Mouse (Mus musculus) CH12.LX (cell line): ENCODE data around the gene Pkp1. TPM values are rescaled to one million over a fixed set of nuclear protein-coding genes. Genes with fewer than 3 reads are reported as not detected.

Experiments
- DNase-seq: peaks from one replicate; pipeline ENCODE4 v3.0.0-alpha.2; 2013; ENCODE audit errors: extremely low read depth
- H3K27ac ChIP-seq: 2 replicates; pipeline ENCODE4 v1.5.1; 2012; ENCODE audit warnings: low read depth, mild to moderate bottlenecking, control low read depth, moderate library complexity; ENCODE audit not compliant: insufficient read depth
- H3K27me3 ChIP-seq: replicated peaks from 2 replicates; pipeline ENCODE3; 2012; ENCODE audit warnings: inconsistent platforms
- H3K36me3 ChIP-seq, 2 experiments: replicated peaks in 1 of 2; 2 replicates each; pipeline versions ENCODE3 to v1.6.1; 2012; ENCODE audit warnings: inconsistent platforms in 1 of 2, low read length in 1 of 2, mild to moderate bottlenecking in 1 of 2, mixed read lengths in 1 of 2, moderate library complexity in 1 of 2; ENCODE audit not compliant: control insufficient read depth in 1 of 2, insufficient read depth in 1 of 2
- H3K4me1 ChIP-seq, 2 experiments: 2 replicates each; pipeline ENCODE4 v1.6.1; 2012; ENCODE audit warnings: inconsistent platforms in 1 of 2, moderate library complexity in 1 of 2; ENCODE audit not compliant: insufficient read depth in 2 of 2, control insufficient read depth in 1 of 2
- H3K4me2 ChIP-seq: 2 replicates; pipeline ENCODE4 v1.6.1; 2012; ENCODE audit warnings: low read depth, mild to moderate bottlenecking, control low read depth; ENCODE audit not compliant: poor library complexity, insufficient read depth, severe bottlenecking
- H3K4me3 ChIP-seq, 3 experiments: fragments of 150-350 bp in 1 of 3; sonication (generic) in 1 of 3; replicated peaks in 1 of 3; 2 replicates each; pipeline versions ENCODE3 to v1.5.1; 2011 to 2012; ENCODE audit warnings: low read depth in 2 of 3, low read length in 2 of 3, mild to moderate bottlenecking in 2 of 3, moderate library complexity in 2 of 3, control low read depth in 1 of 3, improper control_type of control experiment in 1 of 3, inconsistent platforms in 1 of 3, mixed read lengths in 1 of 3; ENCODE audit not compliant: poor library complexity in 1 of 3
- H3K79me2 ChIP-seq: replicated peaks from 2 replicates; pipeline ENCODE4 v1.6.1; 2012; ENCODE audit warnings: mild to moderate bottlenecking, moderate library complexity; ENCODE audit not compliant: control insufficient read depth, poor library complexity, insufficient read depth, severe bottlenecking; ENCODE audit errors: extremely low read depth
- H3K9ac ChIP-seq: 2 replicates; pipeline ENCODE4 v1.6.1; 2012; ENCODE audit warnings: low read depth, mild to moderate bottlenecking, control low read depth, moderate library complexity; ENCODE audit not compliant: insufficient read depth
- H3K9me3 ChIP-seq: replicated peaks from 2 replicates; pipeline ENCODE3; 2012; ENCODE audit warnings: low read length, inconsistent platforms, mixed read lengths
- CHD1 ChIP-seq: IDR thresholded peaks from 2 replicates; pipeline ENCODE4 v1.6.1; 2012; ENCODE audit warnings: low read depth, low read length, improper control_type of control experiment, inconsistent platforms
- CHD2 ChIP-seq: IDR thresholded peaks from 2 replicates; pipeline ENCODE4 v1.6.1; 2011; ENCODE audit warnings: low read length, improper control_type of control experiment
- CTCF ChIP-seq, 2 experiments: IDR thresholded peaks in 1 of 2; conservative IDR thresholded peaks in 1 of 2; 2 replicates each; pipeline ENCODE4 v1.5.1; 2011 to 2012; ENCODE audit warnings: low read depth in 2 of 2, low read length in 2 of 2, improper control_type of control experiment in 1 of 2, inconsistent platforms in 1 of 2, mild to moderate bottlenecking in 1 of 2, moderate library complexity in 1 of 2
- E2F4 ChIP-seq: IDR thresholded peaks from 2 replicates; pipeline ENCODE4 v1.6.1; 2011; ENCODE audit warnings: low read depth, low read length, improper control_type of control experiment; ENCODE audit not compliant: insufficient replicate concordance
- EP300 ChIP-seq: IDR thresholded peaks from 2 replicates; pipeline ENCODE4 v1.6.1; 2011; ENCODE audit warnings: low read length, improper control_type of control experiment
- GABPA ChIP-seq: IDR thresholded peaks from 2 replicates; pipeline ENCODE4 v1.6.1; 2012; ENCODE audit warnings: low read depth, low read length, improper control_type of control experiment, inconsistent platforms; ENCODE audit not compliant: insufficient replicate concordance
- HCFC1 ChIP-seq: IDR thresholded peaks from 2 replicates; pipeline ENCODE4 v1.6.1; 2012; ENCODE audit warnings: low read depth, mild to moderate bottlenecking, inconsistent platforms, low read length, improper control_type of control experiment
- IRF4 ChIP-seq: IDR thresholded peaks from 2 replicates; pipeline ENCODE4 v1.6.1; 2014; ENCODE audit warnings: low read depth, mild to moderate bottlenecking, inconsistent platforms, low read length, improper control_type of control experiment
- JUN ChIP-seq: IDR thresholded peaks from 2 replicates; pipeline ENCODE4 v1.6.1; 2011; ENCODE audit warnings: low read depth, mild to moderate bottlenecking, low read length, improper control_type of control experiment, moderate library complexity; ENCODE audit not compliant: insufficient read depth
- KAT2A ChIP-seq: IDR thresholded peaks from 2 replicates; pipeline ENCODE4 v1.6.1; 2012; ENCODE audit warnings: low read length, improper control_type of control experiment, inconsistent platforms; ENCODE audit not compliant: insufficient replicate concordance
- MAFK ChIP-seq: IDR thresholded peaks from 2 replicates; pipeline ENCODE4 v1.6.1; 2011; ENCODE audit warnings: low read length, improper control_type of control experiment; ENCODE audit not compliant: insufficient replicate concordance
- MAZ ChIP-seq: IDR thresholded peaks from 2 replicates; pipeline ENCODE4 v1.6.1; 2012; ENCODE audit warnings: low read depth, mild to moderate bottlenecking, inconsistent platforms, low read length, improper control_type of control experiment, moderate library complexity
- MEF2A ChIP-seq: IDR thresholded peaks from 2 replicates; pipeline ENCODE4 v1.6.1; 2014; ENCODE audit warnings: low read depth, mild to moderate bottlenecking, inconsistent platforms, low read length, improper control_type of control experiment, borderline replicate concordance
- NELFE ChIP-seq: IDR thresholded peaks from 2 replicates; pipeline ENCODE4 v1.6.1; 2011; ENCODE audit warnings: low read depth, low read length, improper control_type of control experiment
- NRF1 ChIP-seq: IDR thresholded peaks from 2 replicates; pipeline ENCODE4 v1.6.1; 2014; ENCODE audit warnings: low read depth, mild to moderate bottlenecking, inconsistent platforms, low read length, improper control_type of control experiment, moderate library complexity
- PAX5 ChIP-seq: IDR thresholded peaks from 2 replicates; pipeline ENCODE4 v1.6.1; 2012; ENCODE audit warnings: low read length, inconsistent platforms, mixed read lengths
- POLR2AphosphoS2 ChIP-seq: IDR thresholded peaks from 2 replicates; pipeline ENCODE4 v1.6.1; 2011; ENCODE audit warnings: low read depth, low read length, improper control_type of control experiment
- RAD21 ChIP-seq: IDR thresholded peaks from 2 replicates; pipeline ENCODE4 v1.6.1; 2011; ENCODE audit warnings: low read depth, mild to moderate bottlenecking, low read length, improper control_type of control experiment, moderate library complexity
- RCOR1 ChIP-seq: conservative IDR thresholded peaks from 2 replicates; pipeline ENCODE4 v1.6.1; 2012; ENCODE audit warnings: low read depth, mild to moderate bottlenecking, inconsistent platforms, low read length, improper control_type of control experiment
- SIN3A ChIP-seq: IDR thresholded peaks from 2 replicates; pipeline ENCODE4 v1.6.1; 2012; ENCODE audit warnings: low read length, improper control_type of control experiment, inconsistent platforms
- SMC3 ChIP-seq: IDR thresholded peaks from 2 replicates; pipeline ENCODE4 v1.6.1; 2011; ENCODE audit warnings: low read depth, low read length, improper control_type of control experiment
- TBP ChIP-seq: conservative IDR thresholded peaks from 2 replicates; pipeline ENCODE4 v1.6.1; 2011; ENCODE audit warnings: low read depth, low read length, improper control_type of control experiment
- TCF12 ChIP-seq: IDR thresholded peaks from 2 replicates; pipeline ENCODE4 v1.6.1; 2014; ENCODE audit warnings: low read depth, mild to moderate bottlenecking, inconsistent platforms, low read length, improper control_type of control experiment
- USF1 ChIP-seq: IDR thresholded peaks from 2 replicates; pipeline ENCODE4 v1.6.1; 2014; ENCODE audit warnings: low read depth, mild to moderate bottlenecking, inconsistent platforms, low read length, improper control_type of control experiment
- ZC3H11A ChIP-seq: IDR thresholded peaks from 2 replicates; pipeline ENCODE4 v1.6.1; 2012; ENCODE audit warnings: low read depth, mild to moderate bottlenecking, inconsistent platforms, low read length, improper control_type of control experiment
- ZKSCAN1 ChIP-seq: IDR thresholded peaks from 2 replicates; pipeline ENCODE4 v1.6.1; 2012; ENCODE audit warnings: low read depth, inconsistent platforms, low read length, improper control_type of control experiment, borderline replicate concordance
- ZMIZ1 ChIP-seq: IDR thresholded peaks from 2 replicates; pipeline ENCODE4 v1.6.1; 2012; ENCODE audit warnings: low read depth, mild to moderate bottlenecking, inconsistent platforms, low read length, improper control_type of control experiment
- ZNF384 ChIP-seq: IDR thresholded peaks from 2 replicates; pipeline ENCODE4 v1.6.1; 2012; ENCODE audit warnings: low read depth, low read length, improper control_type of control experiment, inconsistent platforms
- dilution Hi-C: fragments of 300-500 bp; cut with MboI; formaldehyde crosslinking; loops from 2 replicates; pipeline ENCODE4 v1.14.3; 2020; ENCODE audit warnings: low sequenced_read_pairs; ENCODE audit not compliant: extremely low pct_unique_long_range_greater_than_20kb, extremely low pct_ligation_motif_present
- in situ Hi-C: fragments of 300-500 bp; cut with MboI; formaldehyde crosslinking; loops from 3 replicates; pipeline ENCODE4 v1.14.3; 2019; ENCODE audit warnings: low sequenced_read_pairs, low pct_ligation_motif_present, low pct_unique_long_range_greater_than_20kb, mixed read lengths
- polyA plus RNA-seq: library from polyadenylated mRNA; unstranded; fragments of >175 nt; gene quantifications from 2 replicates; pipeline ENCODE4 v1.2.1, GENCODE M21; 2012; ENCODE audit warnings: low read depth; ENCODE audit not compliant: insufficient read length
- total RNA-seq, 2 experiments: library from RNA; depleted of rRNA; stranded (reverse); fragments of 300-350 nt in 1 of 2; fragments of >200 nt in 1 of 2; gene quantifications; 2 replicates each; pipeline ENCODE4 v1.2.3; 2012 to 2014

Pkp1 gene
- total and polyA plus RNA-seq, 3 experiments = not detected

- in situ Hi-C loops = no loop called here
- peaks cover 84% of the 10 kb centered on the region for H3K27me3 ChIP-seq
- dilution Hi-C loops = no loop called here
Observed at GRCm38 (mm10) chr1:135906736-135907135, 12.3 kb downstream of the Pkp1 start.

GRCm38 (mm10) chr1:135899991-135900515 is 19.0 kb downstream of the Pkp1 start:
- Histone ChIP-seq H3K79me2 (no peaks in the 10 kb centered on the region), H3K27me3 (peaks cover 91% of the 10 kb centered on the region), H3K36me3 (no peaks in the 10 kb centered on the region), H3K27ac (no peak overlapping the region), H3K9me3 (no peaks in the 10 kb centered on the region), H3K4me2 (no peak overlapping the region), H3K4me1 (no peaks in the 10 kb centered on the region), H3K9ac (no peak overlapping the region), H3K4me3 (no peak overlapping the region)
- no peak for TF ChIP-seq HCFC1
- no peak for TF ChIP-seq NELFE
- TF ChIP-seq CTCF (conservative IDR thresholded peaks at IDR 0.05 in 1 of 2, IDR thresholded peaks at IDR 0.05 in 1 of 2; ENCODE audit: low read depth in 2 of 2, low read length in 2 of 2) = no peak
- TF ChIP-seq IRF4 = no peak
- TF ChIP-seq EP300 = no peak
- TF ChIP-seq RAD21 = no peak
- no peak for TF ChIP-seq ZMIZ1
- no peak for TF ChIP-seq CHD2
- TF ChIP-seq MAFK = no peak
- TF ChIP-seq NRF1 = no peak
- no peak for TF ChIP-seq RCOR1
- TF ChIP-seq ZC3H11A = no peak
- TF ChIP-seq KAT2A = no peak
- TF ChIP-seq ZKSCAN1 = no peak
- no peak for TF ChIP-seq TCF12
- no peak for TF ChIP-seq GABPA
- no peak for TF ChIP-seq USF1
- TF ChIP-seq SMC3 = no peak
- TF ChIP-seq SIN3A = no peak
- TF ChIP-seq ZNF384 = no peak
- DNase-seq = no peak
- in situ Hi-C loops = no loop called here
- dilution Hi-C loops = no loop called here

More at GRCm38 (mm10) chr1:135906736-135907135, 12.3 kb downstream of the Pkp1 start:
- DNase-seq = no peak
- no peak for TF ChIP-seq PAX5
- TF ChIP-seq EP300 = no peak
- no peak for TF ChIP-seq CTCF (conservative IDR thresholded peaks at IDR 0.05 in 1 of 2, IDR thresholded peaks at IDR 0.05 in 1 of 2; ENCODE audit: low read depth in 2 of 2, low read length in 2 of 2)
- TF ChIP-seq USF1 = no peak
- TF ChIP-seq POLR2AphosphoS2 = no peak
- TF ChIP-seq NRF1 = no peak
- TF ChIP-seq JUN = no peak
- TF ChIP-seq ZKSCAN1 = no peak
- TF ChIP-seq ZNF384 = no peak
- no peak for TF ChIP-seq RAD21
- no peak for TF ChIP-seq MEF2A
- TF ChIP-seq KAT2A = no peak
- TF ChIP-seq MAZ = no peak
- no peak for TF ChIP-seq SMC3
- no peak for TF ChIP-seq E2F4
- no peak for TF ChIP-seq RCOR1
- TF ChIP-seq TBP = no peak
- TF ChIP-seq CHD1 = no peak
- Histone ChIP-seq H3K9ac (no peak overlapping the region), H3K36me3 (no peaks in the 10 kb centered on the region), H3K4me3 (no peak overlapping the region), H3K79me2 (no peaks in the 10 kb centered on the region), H3K9me3 (no peaks in the 10 kb centered on the region), H3K4me1 (no peaks in the 10 kb centered on the region), H3K27ac (no peak overlapping the region), H3K4me2 (no peak overlapping the region)
